Mouse (Mus musculus) ES-E14 (cell line): Measurements from ENCODE around the gene Sgsm3. TPM values are rescaled to one million over a fixed set of nuclear protein-coding genes. Genes with fewer than 3 reads are reported as not detected.

Source experiments
- DNase-seq: peaks from one replicate; pipeline ENCODE4 v3.0.0-alpha.2; 2013; ENCODE audit warnings: low read depth, low spot score
- H3K27ac ChIP-seq: 2 replicates; pipeline ENCODE4 v1.5.1; 2012; ENCODE audit warnings: low read depth, mild to moderate bottlenecking, low read length, moderate library complexity, mixed read lengths; ENCODE audit not compliant: poor library complexity, insufficient read depth, severe bottlenecking
- H3K36me3 ChIP-seq: 2 replicates; pipeline ENCODE4 v1.6.1; 2012; ENCODE audit warnings: mild to moderate bottlenecking, low read length, moderate library complexity, mixed read lengths; ENCODE audit not compliant: control insufficient read depth, poor library complexity, insufficient read depth, severe bottlenecking
- H3K4me1 ChIP-seq, 2 experiments: fragments of 150-350 bp in 1 of 2; sonication (generic) in 1 of 2; 2 replicates each; pipeline ENCODE4 v1.6.1; 2012; ENCODE audit warnings: low read length in 2 of 2, mild to moderate bottlenecking in 1 of 2, mixed read lengths in 1 of 2; ENCODE audit not compliant: control insufficient read depth in 2 of 2, insufficient read depth in 2 of 2, poor library complexity in 1 of 2
- H3K4me3 ChIP-seq, 2 experiments: fragments of 150-350 bp in 1 of 2; sonication (generic) in 1 of 2; 2 replicates each; pipeline ENCODE4 v1.5.1; 2012; ENCODE audit warnings: low read length in 2 of 2, low read depth in 1 of 2, mild to moderate bottlenecking in 1 of 2, mixed read lengths in 1 of 2; ENCODE audit not compliant: insufficient read depth in 1 of 2, poor library complexity in 1 of 2, severe bottlenecking in 1 of 2
- H3K9ac ChIP-seq: 2 replicates; pipeline ENCODE4 v1.6.1; 2012; ENCODE audit warnings: low read depth, mild to moderate bottlenecking, low read length, mixed read lengths; ENCODE audit not compliant: poor library complexity, insufficient read depth, severe bottlenecking
- H3K9me3 ChIP-seq: fragments of 150-350 bp; sonication (generic); 2 replicates; pipeline ENCODE4 v1.6.1; 2012; ENCODE audit warnings: low read depth, mild to moderate bottlenecking, low read length; ENCODE audit not compliant: control insufficient read depth, insufficient read depth
- CHD2 ChIP-seq: IDR thresholded peaks from 2 replicates; pipeline ENCODE4 v1.6.1; 2014; ENCODE audit warnings: mild to moderate bottlenecking, low read depth, low read length, inconsistent platforms
- HCFC1 ChIP-seq: IDR thresholded peaks from 2 replicates; pipeline ENCODE4 v1.6.1; 2012; ENCODE audit warnings: low read length, inconsistent platforms, borderline replicate concordance; ENCODE audit not compliant: insufficient read depth
- MAFK ChIP-seq: IDR thresholded peaks from 2 replicates; pipeline ENCODE4 v1.6.1; 2014; ENCODE audit warnings: mild to moderate bottlenecking, low read depth, low read length, inconsistent platforms; ENCODE audit not compliant: insufficient read depth
- ZC3H11A ChIP-seq: IDR thresholded peaks from 2 replicates; pipeline ENCODE4 v1.6.1; 2012; ENCODE audit warnings: low read depth, mild to moderate bottlenecking, inconsistent platforms, low read length, borderline replicate concordance
- ZNF384 ChIP-seq: IDR thresholded peaks from 2 replicates; pipeline ENCODE4 v1.6.1; 2012; ENCODE audit warnings: low read depth, low read length, inconsistent platforms
- in situ Hi-C, 2 experiments: fragments of 600-800 bp; cut with MboI; formaldehyde crosslinking; loops; one replicate each; pipeline ENCODE4 v1.15.1; 2025; ENCODE audit warnings: low sequenced_read_pairs in 2 of 2, inconsistent platforms in 1 of 2; ENCODE audit not compliant: unreplicated experiment in 2 of 2
- total RNA-seq: library from RNA; depleted of rRNA; stranded (reverse); fragments of 300-350 nt; gene quantifications from 2 replicates; pipeline ENCODE4 v1.2.3, GENCODE M21; 2012

Gene Sgsm3
- total RNA-seq, 1 experiment, result 51.6 TPM

- in situ Hi-C loops, result no loop called here
- no peak overlapping the region for H3K27ac ChIP-seq
- H3K9me3 ChIP-seq, result no peaks in the 10 kb centered on the region
- H3K36me3 ChIP-seq, result no peaks in the 10 kb centered on the region; the same call in 1 of the 2 replicates
- no peak overlapping the region for H3K9ac ChIP-seq
- no peak for DNase-seq
- H3K4me3 ChIP-seq, result no peak overlapping the region
- peaks cover 8 to 27% of the 10 kb centered on the region in 2 experiments; a peak in 3 of 4 replicates for H3K4me1 ChIP-seq
- TF ChIP-seq MAFK (no peak), ZC3H11A (no peak), CHD2 (no peak), ZNF384 (no peak)
These were observed 38.2 kb upstream of the Sgsm3 start for GRCm38 (mm10) chr15:80939401-80939800.

GRCm38 (mm10) chr15:80941468-80942040, 36.0 kb upstream of the Sgsm3 start:
- H3K4me3 ChIP-seq, result no peak overlapping the region
- no peaks in the 10 kb centered on the region; the same call in 1 of the 2 replicates for H3K36me3 ChIP-seq
- no peaks in the 10 kb centered on the region for H3K9me3 ChIP-seq
- H3K27ac ChIP-seq, result no peak overlapping the region
- DNase-seq, result no peak
- TF ChIP-seq HCFC1 (no peak), MAFK (no peak), CHD2 (no peak), ZC3H11A (no peak), ZNF384 (no peak)
- no peak overlapping the region for H3K9ac ChIP-seq
- H3K4me1 ChIP-seq, result peaks cover 6 to 22% of the 10 kb centered on the region in 2 experiments; a peak in 3 of 4 replicates
- in situ Hi-C loops, result no loop called here

GRCm38 (mm10) chr15:80945851-80946250, 31.7 kb upstream of the Sgsm3 start:
- no peak overlapping the region for H3K4me3 ChIP-seq
- TF ChIP-seq ZNF384 (no peak), MAFK (peak; percentile 81)
- H3K4me1 ChIP-seq, result peaks cover 0 to 6% of the 10 kb centered on the region in 2 experiments; a peak in 2 of 4 replicates
- no peak overlapping the region for H3K27ac ChIP-seq
- DNase-seq, result no peak
- in situ Hi-C loops, result no loop called here
- H3K9me3 ChIP-seq, result no peaks in the 10 kb centered on the region
- H3K9ac ChIP-seq, result no peak overlapping the region
- H3K36me3 ChIP-seq, result peaks cover 1% of the 10 kb centered on the region; the same call in 1 of the 2 replicates

GRCm38 (mm10) chr15:80948145-80949135, 29.1 kb upstream of the Sgsm3 start, which contains the start of gene Adsl:
Gene Adsl (plus strand): TSS chr15:80948490.
- no peaks in the 10 kb centered on the region for H3K9me3 ChIP-seq
- peak; percentile 82 for DNase-seq
- H3K9ac ChIP-seq, result peak within 1 kb of the TSS; percentile 89
- H3K4me3 ChIP-seq, result peak within 1 kb of the TSS; percentile 81 to 90
- H3K36me3 ChIP-seq, result peaks cover 16% of the 10 kb centered on the region
- in situ Hi-C loops, result no loop called here
- H3K4me1 ChIP-seq, result peaks cover 0 to 6% of the 10 kb centered on the region in 2 experiments; a peak in 2 of 4 replicates
- peak; percentile 62; the same call in 1 of the 2 replicates for TF ChIP-seq HCFC1
- TF ChIP-seq CHD2, result no peak
- H3K27ac ChIP-seq, result peak within 1 kb of the TSS; percentile 80
